Mouse (Mus musculus) forebrain, embryonic 11.5 days (tissue): ENCODE data around the gene Spc24. TPM values are rescaled to one million over a fixed set of nuclear protein-coding genes. Genes with fewer than 3 reads are reported as not detected.

Experiments
- ATAC-seq: fragments of 200-750 bp; cut with Nextera tagmentation; replicated peaks from 2 replicates; pipeline ENCODE4 v1.8.0; 2017; ENCODE audit warnings: moderate TSS enrichment; ENCODE audit not compliant: low FRiP score
- DNase-seq: peaks from one replicate; pipeline ENCODE4 v3.0.0-alpha.2; 2017; ENCODE audit warnings: low spot score
- H3K27ac ChIP-seq: fragments of 300-500 bp; sonication (generic); 2 replicates; pipeline ENCODE4 v1.5.1; 2014; ENCODE audit warnings: low read depth, low read length
- H3K27me3 ChIP-seq: fragments of 300-500 bp; sonication (generic); 2 replicates; pipeline ENCODE4 v1.6.1; 2014; ENCODE audit warnings: mild to moderate bottlenecking, low read length, mixed read lengths; ENCODE audit not compliant: control insufficient read depth, insufficient read depth
- H3K36me3 ChIP-seq: fragments of 300-500 bp; sonication (generic); 2 replicates; pipeline ENCODE4 v1.6.1; 2014; ENCODE audit warnings: mild to moderate bottlenecking, low read length, moderate library complexity, mixed read lengths; ENCODE audit not compliant: control insufficient read depth, insufficient read depth
- H3K4me1 ChIP-seq: fragments of 300-500 bp; sonication (generic); replicated peaks from 2 replicates; pipeline ENCODE4 v1.6.1; 2014; ENCODE audit warnings: low read length, mixed read lengths; ENCODE audit not compliant: control insufficient read depth, insufficient read depth
- H3K4me2 ChIP-seq: fragments of 300-500 bp; sonication (generic); 2 replicates; pipeline ENCODE4 v1.6.1; 2014; ENCODE audit warnings: low read depth, mild to moderate bottlenecking, low read length, moderate library complexity, mixed read lengths; ENCODE audit not compliant: severe bottlenecking
- H3K4me3 ChIP-seq: fragments of 300-500 bp; sonication (generic); 2 replicates; pipeline ENCODE4 v1.5.1; 2014; ENCODE audit warnings: low read depth, low read length
- H3K9ac ChIP-seq: fragments of 300-500 bp; sonication (generic); 2 replicates; pipeline ENCODE4 v1.6.1; 2014; ENCODE audit warnings: low read length
- H3K9me3 ChIP-seq: fragments of 300-500 bp; sonication (generic); 2 replicates; pipeline ENCODE4 v1.6.1; 2016; ENCODE audit warnings: low read length, mixed read lengths; ENCODE audit not compliant: control insufficient read depth
- WGBS: fragments of 180-500 bp; shearing (Covaris S2); extraction: QIAGEN DNeasy Blood & Tissue Kit; methylation state at CpG from one replicate; pipeline ENCODE4 v1.1.7; 2014; 5-methylcytosine and 5-hydroxymethylcytosine counted together
- polyA plus RNA-seq: library from polyadenylated mRNA; unstranded; fragments of >200 nt; fragmentation: Nextera tagmentation; extraction: Ambion mirVana; gene quantifications from 2 replicates; pipeline ENCODE4 v1.2.1, GENCODE M21; 2014

The Spc24 gene
- polyA plus RNA-seq, 1 experiment from 2014 or later = 138 TPM

- ATAC-seq (no peak), DNase-seq (no peak)
- no peaks in the 10 kb centered on the region for H3K9me3 ChIP-seq
- no peaks in the 10 kb centered on the region for H3K4me1 ChIP-seq
- 85% methylated on average over 6 of the region's 6 CpGs for whole genome bisulfite sequencing
- no peak overlapping the region for H3K4me2 ChIP-seq
- H3K27ac ChIP-seq = no peak overlapping the region
- no peak overlapping the region for H3K9ac ChIP-seq
- H3K27me3 ChIP-seq = no peaks in the 10 kb centered on the region
- H3K4me3 ChIP-seq = no peak overlapping the region
- H3K36me3 ChIP-seq = peaks cover 18% of the 10 kb centered on the region
Observed at GRCm38 (mm10) chr9:21749382-21750118, 10.6 kb downstream of the Spc24 start.

- peaks cover 22% of the 10 kb centered on the region for H3K36me3 ChIP-seq
- DNase-seq = no peak
- H3K27ac ChIP-seq = no peak overlapping the region
Observed at GRCm38 (mm10) chr9:21748491-21748890, 11.6 kb downstream of the Spc24 start.

GRCm38 (mm10) chr9:21748033-21748432 is 12.1 kb downstream of the Spc24 start:
- Histone ChIP-seq H3K27me3 (no peaks in the 10 kb centered on the region), H3K4me2 (no peak overlapping the region), H3K4me3 (no peak overlapping the region), H3K9me3 (no peaks in the 10 kb centered on the region), H3K4me1 (no peaks in the 10 kb centered on the region), H3K9ac (no peak overlapping the region), H3K27ac (no peak overlapping the region), H3K36me3 (peaks cover 23% of the 10 kb centered on the region)
- ATAC-seq (no peak), DNase-seq (no peak)
- 87% methylated on average over 7 of the region's 7 CpGs for WGBS

More at GRCm38 (mm10) chr9:21748491-21748890, 11.6 kb downstream of the Spc24 start:
- Histone ChIP-seq H3K4me2 (no peak overlapping the region), H3K4me3 (no peak overlapping the region), H3K27me3 (no peaks in the 10 kb centered on the region), H3K9ac (no peak overlapping the region), H3K9me3 (no peaks in the 10 kb centered on the region), H3K4me1 (no peaks in the 10 kb centered on the region)
- WGBS = 90% methylated on average over 10 of the region's 10 CpGs
- no peak for ATAC-seq

GRCm38 (mm10) chr9:21747238-21747774 is 12.8 kb downstream of the Spc24 start:
- H3K4me2 ChIP-seq = no peak overlapping the region
- no peaks in the 10 kb centered on the region for H3K27me3 ChIP-seq
- ATAC-seq = no peak
- H3K9me3 ChIP-seq = no peaks in the 10 kb centered on the region
- 89% methylated on average over 3 of the region's 3 CpGs for WGBS
- no peak overlapping the region for H3K27ac ChIP-seq
- peaks cover 26% of the 10 kb centered on the region for H3K36me3 ChIP-seq
- H3K9ac ChIP-seq = no peak overlapping the region
- H3K4me3 ChIP-seq = no peak overlapping the region
- no peak for DNase-seq
- H3K4me1 ChIP-seq = no peaks in the 10 kb centered on the region

GRCm38 (mm10) chr9:21741514-21741913 is 18.6 kb downstream of the Spc24 start:
- peaks cover 52% of the 10 kb centered on the region for H3K36me3 ChIP-seq

GRCm38 (mm10) chr9:21740427-21740826 is 19.7 kb downstream of the Spc24 start:
- no peak overlapping the region for H3K27ac ChIP-seq
- ATAC-seq (no peak), DNase-seq (no peak)
- H3K27me3 ChIP-seq = no peaks in the 10 kb centered on the region
- peaks cover 49% of the 10 kb centered on the region for H3K36me3 ChIP-seq
- no peak overlapping the region for H3K4me2 ChIP-seq
- WGBS = 96% methylated on average over 14 of the region's 14 CpGs
- no peak overlapping the region for H3K9ac ChIP-seq
- H3K9me3 ChIP-seq = no peaks in the 10 kb centered on the region
- no peak overlapping the region for H3K4me3 ChIP-seq
- no peaks in the 10 kb centered on the region for H3K4me1 ChIP-seq

More at GRCm38 (mm10) chr9:21741514-21741913, 18.6 kb downstream of the Spc24 start:
- 95% methylated on average over 11 of the region's 11 CpGs for WGBS
- Histone ChIP-seq H3K9ac (no peak overlapping the region), H3K4me1 (no peaks in the 10 kb centered on the region), H3K4me2 (no peak overlapping the region), H3K27me3 (no peaks in the 10 kb centered on the region), H3K27ac (no peak overlapping the region), H3K4me3 (no peak overlapping the region), H3K9me3 (no peaks in the 10 kb centered on the region)
- DNase-seq = no peak
- ATAC-seq = no peak

GRCm38 (mm10) chr9:21738776-21739175 is 21.3 kb downstream of the Spc24 start:
- Histone ChIP-seq H3K9ac (no peak overlapping the region), H3K4me2 (no peak overlapping the region), H3K9me3 (no peaks in the 10 kb centered on the region), H3K27me3 (no peaks in the 10 kb centered on the region), H3K27ac (no peak overlapping the region), H3K4me1 (no peaks in the 10 kb centered on the region), H3K4me3 (no peak overlapping the region), H3K36me3 (peaks cover 53% of the 10 kb centered on the region)
- ATAC-seq = no peak
- DNase-seq = no peak
- whole genome bisulfite sequencing = 93% methylated on average over 7 of the region's 7 CpGs

- no peaks in the 10 kb centered on the region for H3K4me1 ChIP-seq
- no peak overlapping the region for H3K4me2 ChIP-seq
- no peak overlapping the region for H3K4me3 ChIP-seq
- WGBS = 96% methylated on average over 10 of the region's 10 CpGs
- H3K9me3 ChIP-seq = no peaks in the 10 kb centered on the region
- DNase-seq = no peak
- ATAC-seq = no peak
- H3K36me3 ChIP-seq = peaks cover 58% of the 10 kb centered on the region
- H3K9ac ChIP-seq = no peak overlapping the region
- H3K27ac ChIP-seq = no peak overlapping the region
- no peaks in the 10 kb centered on the region for H3K27me3 ChIP-seq
Observed at GRCm38 (mm10) chr9:21737188-21737587, 22.9 kb downstream of the Spc24 start.

- H3K4me3 ChIP-seq = no peak overlapping the region
- no peak overlapping the region for H3K4me2 ChIP-seq
- ATAC-seq = no peak
- WGBS = 97% methylated on average over 3 of the region's 3 CpGs
- no peaks in the 10 kb centered on the region for H3K9me3 ChIP-seq
- no peaks in the 10 kb centered on the region for H3K4me1 ChIP-seq
- H3K36me3 ChIP-seq = peaks cover 55% of the 10 kb centered on the region
- no peaks in the 10 kb centered on the region for H3K27me3 ChIP-seq
- H3K27ac ChIP-seq = no peak overlapping the region
- no peak for DNase-seq
- no peak overlapping the region for H3K9ac ChIP-seq
Observed at GRCm38 (mm10) chr9:21736580-21736979, 23.5 kb downstream of the Spc24 start.
